ENCODE assay signal across 14 mouse cellular contexts in genomic region chr9:42920190-42920589, GRCm38 (mm10). TPM values are rescaled to one million over a fixed set of nuclear protein-coding genes. Genes with fewer than 3 reads are reported as not detected.
DNase-seq lines count a peak whose midpoint lies in the region; ATAC-seq and TF ChIP-seq lines count a peak whose summit lies in the region.
"Had no signal": no experiment of that assay in that cellular context is flagged by ENCODE, and none has a peak within 500 bp of the region (broad histone marks: within the 10 kb centered on the region; RNA-seq: fewer than 3 reads in every experiment).

No protein-coding gene starts in this region.

- H3K4me1 ChIP-seq in kidney, postnatal 0 days (replicated peaks; ENCODE audit: insufficient read depth, low read length) = no peaks in the 10 kb centered on the region
- H3K4me1 ChIP-seq in lung, postnatal 0 days (ENCODE audit: insufficient read depth, low read depth, low read length) = no peaks in the 10 kb centered on the region
- no peaks in the 10 kb centered on the region for H3K4me1 ChIP-seq in embryonic facial prominence, embryonic 14.5 days (ENCODE audit: control insufficient read depth, insufficient read depth, low read length)
- no peaks in the 10 kb centered on the region for H3K4me1 ChIP-seq in cerebellum, adult 2 months (ENCODE audit: control insufficient read depth, insufficient read depth, low read length)
- no peaks in the 10 kb centered on the region for H3K4me1 ChIP-seq in kidney, adult 2 months (ENCODE audit: control insufficient read depth, insufficient read depth, low read length)
- H3K4me1 ChIP-seq: heart, embryonic 13.5 days; liver, embryonic 12.5 days had no signal

- no peaks in the 10 kb centered on the region for H3K27me3 ChIP-seq in kidney, postnatal 0 days (ENCODE audit: insufficient read depth, low read length)
- H3K27me3 ChIP-seq in lung, postnatal 0 days (replicated peaks; ENCODE audit: insufficient read depth, low read length) = no peaks in the 10 kb centered on the region
- no peaks in the 10 kb centered on the region for H3K27me3 ChIP-seq in embryonic facial prominence, embryonic 14.5 days (replicated peaks; ENCODE audit: control insufficient read depth, insufficient read depth, low read length)
- no peaks in the 10 kb centered on the region for H3K27me3 ChIP-seq in cerebellum, adult 2 months (ENCODE audit: control insufficient read depth, insufficient read depth, low read length)
- no peaks in the 10 kb centered on the region for H3K27me3 ChIP-seq in kidney, adult 2 months (replicated peaks; ENCODE audit: control insufficient read depth, insufficient read depth, low read length)
- H3K27me3 ChIP-seq: liver, embryonic 12.5 days had no signal

- H3K9me3 ChIP-seq in kidney, postnatal 0 days (replicated peaks; ENCODE audit: low read length) = no peaks in the 10 kb centered on the region
- no peaks in the 10 kb centered on the region for H3K9me3 ChIP-seq in lung, postnatal 0 days (ENCODE audit: low read length)
- H3K9me3 ChIP-seq in embryonic facial prominence, embryonic 14.5 days (ENCODE audit: control insufficient read depth, low read length) = no peaks in the 10 kb centered on the region
- H3K9me3 ChIP-seq: heart, embryonic 13.5 days; hindbrain, embryonic 13.5 days; liver, embryonic 12.5 days had no signal

- DNase-seq in kidney, postnatal 0 days (ENCODE audit: low spot score) = peak; percentile 56
- DNase-seq in kidney, postnatal 36 days = no peak
- DNase-seq in lung, postnatal 0 days (ENCODE audit: low spot score) = no peak
- no peak for DNase-seq in lung, postnatal 14 days
- DNase-seq in brain, embryonic 14.5 days (ENCODE audit: low read depth) = peak; percentile 55
- peak; percentile 23 for DNase-seq in embryonic facial prominence, embryonic 14.5 days (ENCODE audit: low spot score)
- no peak for DNase-seq in cerebellum, adult 2 months
- no peak for DNase-seq in kidney, adult 2 months
- DNase-seq: cerebellum, adult 11 months; kidney, adult 9 months had no signal

- no peak overlapping the region for H3K27ac ChIP-seq in kidney, postnatal 0 days
- H3K27ac ChIP-seq in lung, postnatal 0 days (ENCODE audit: low read length) = no peak overlapping the region
- no peak overlapping the region for H3K27ac ChIP-seq in embryonic facial prominence, embryonic 14.5 days (replicated peaks; ENCODE audit: low read depth, low read length)
- no peak overlapping the region for H3K27ac ChIP-seq in cerebellum, adult 2 months (ENCODE audit: insufficient read depth, low read length)
- H3K27ac ChIP-seq in kidney, adult 2 months (ENCODE audit: insufficient read depth, low read depth, low read length) = no peak overlapping the region
- H3K27ac ChIP-seq: heart, embryonic 13.5 days; hindbrain, embryonic 13.5 days; liver, embryonic 12.5 days had no signal

- TF ChIP-seq EP300 in lung, postnatal 0 days (IDR thresholded peaks at IDR 0.05) = no peak

- no peak for ATAC-seq in kidney, postnatal 0 days (replicated peaks; ENCODE audit: low FRiP score, low read depth)
- ATAC-seq in lung, postnatal 0 days = no peak
- no peak for ATAC-seq in embryonic facial prominence, embryonic 14.5 days (ENCODE audit: low read depth)
- ATAC-seq: liver, embryonic 12.5 days had no signal

- WGBS in kidney, postnatal 0 days = 49% methylated on average over 7 of the region's 7 CpGs
- 38% methylated on average over 7 of the region's 7 CpGs for WGBS in lung, postnatal 0 days
- WGBS in embryonic facial prominence, embryonic 14.5 days = 26% methylated on average over 7 of the region's 7 CpGs
- 53% methylated on average over 7 of the region's 7 CpGs for WGBS in cerebellum, adult 2 months
- WGBS in kidney, adult 2 months = 61% methylated on average over 7 of the region's 7 CpGs

- H3K9ac ChIP-seq in kidney, postnatal 0 days (ENCODE audit: low read depth, low read length) = no peak overlapping the region
- no peak overlapping the region for H3K9ac ChIP-seq in lung, postnatal 0 days (replicated peaks; ENCODE audit: low read depth)
- no peak overlapping the region for H3K9ac ChIP-seq in embryonic facial prominence, embryonic 14.5 days (ENCODE audit: low read depth, low read length)
- H3K9ac ChIP-seq: heart, embryonic 13.5 days; hindbrain, embryonic 13.5 days; liver, embryonic 12.5 days had no signal

- no peak for TF ChIP-seq POLR2A in brain, embryonic 14.5 days (IDR thresholded peaks at IDR 0.05; ENCODE audit: borderline replicate concordance, extremely low read depth, insufficient read depth, insufficient read length, poor library complexity, severe bottlenecking)
- no peak for TF ChIP-seq POLR2A in cerebellum, adult 2 months (IDR thresholded peaks at IDR 0.05; ENCODE audit: borderline replicate concordance, insufficient read depth, low read length)
- no peak for TF ChIP-seq POLR2A in kidney, adult 2 months (IDR thresholded peaks at IDR 0.05; ENCODE audit: low read depth, low read length)

- TF ChIP-seq CTCF in kidney, postnatal 0 days (IDR thresholded peaks at IDR 0.05; ENCODE audit: low read depth) = peak; percentile 57
- TF ChIP-seq CTCF in lung, postnatal 0 days (IDR thresholded peaks at IDR 0.05) = peak; percentile 45
- TF ChIP-seq CTCF in brain, embryonic 14.5 days (IDR thresholded peaks at IDR 0.05; ENCODE audit: borderline replicate concordance, extremely low read depth, insufficient read depth, insufficient read length) = peak; percentile 23; the same call in 1 of the 2 replicates
- TF ChIP-seq CTCF in cerebellum, adult 2 months (IDR thresholded peaks at IDR 0.05; ENCODE audit: borderline replicate concordance, insufficient read depth, low read depth, low read length) = no peak
- TF ChIP-seq CTCF in kidney, adult 2 months (conservative IDR thresholded peaks at IDR 0.05; ENCODE audit: insufficient read depth, insufficient read length, low read depth, low read length) = no peak

- no peak overlapping the region for H3K4me3 ChIP-seq in kidney, postnatal 0 days (replicated peaks; ENCODE audit: low read depth, low read length)
- no peak overlapping the region for H3K4me3 ChIP-seq in lung, postnatal 0 days (ENCODE audit: low read depth, low read length)
- H3K4me3 ChIP-seq in embryonic facial prominence, embryonic 14.5 days (ENCODE audit: low read depth, low read length) = no peak overlapping the region
- H3K4me3 ChIP-seq in cerebellum, adult 2 months (replicated peaks; ENCODE audit: insufficient read depth, low read depth, low read length) = no peak overlapping the region
- no peak overlapping the region for H3K4me3 ChIP-seq in kidney, adult 2 months (ENCODE audit: insufficient read depth, low read depth, low read length)
- H3K4me3 ChIP-seq: erythroblast, embryonic 14.5 days; heart, embryonic 13.5 days; hindbrain, embryonic 13.5 days; liver, embryonic 12.5 days had no signal

- no peaks in the 10 kb centered on the region for H3K36me3 ChIP-seq in kidney, postnatal 0 days (ENCODE audit: insufficient read depth, low read length)
- H3K36me3 ChIP-seq in lung, postnatal 0 days (ENCODE audit: insufficient read depth, low read length) = no peaks in the 10 kb centered on the region
- H3K36me3 ChIP-seq in embryonic facial prominence, embryonic 14.5 days (ENCODE audit: control insufficient read depth, insufficient read depth, low read length) = no peaks in the 10 kb centered on the region
- no peaks in the 10 kb centered on the region for H3K36me3 ChIP-seq in kidney, adult 2 months (ENCODE audit: control insufficient read depth, insufficient read depth, low read length)
- H3K36me3 ChIP-seq: heart, embryonic 13.5 days; hindbrain, embryonic 13.5 days; liver, embryonic 12.5 days had no signal

- no peak overlapping the region for H3K4me2 ChIP-seq in kidney, postnatal 0 days (ENCODE audit: low read length)
- no peak overlapping the region for H3K4me2 ChIP-seq in lung, postnatal 0 days (replicated peaks; ENCODE audit: low read depth, low read length)
- H3K4me2 ChIP-seq in embryonic facial prominence, embryonic 14.5 days (ENCODE audit: low read depth, low read length) = no peak overlapping the region
- H3K4me2 ChIP-seq: heart, embryonic 13.5 days; hindbrain, embryonic 13.5 days; liver, embryonic 12.5 days had no signal

RNA-seq across cellular contexts. Expression of gene Grik4, which starts 24.1 kb away (rescaled TPM):
- 2.0 and 2.3 TPM in 2 replicates for polyA plus RNA-seq in kidney, postnatal 0 days (2015; fragmentation: Nextera tagmentation; extraction: Ambion mirVana)
- polyA plus RNA-seq in lung, postnatal 0 days (2015; fragmentation: Nextera tagmentation; extraction: Ambion mirVana) = 0.47 and 0.67 TPM in 2 replicates
- polyA plus RNA-seq in brain, embryonic 14.5 days (2012; rRNA removed) = 4.2 and 9.8 TPM in 2 replicates
- polyA plus RNA-seq in embryonic facial prominence, embryonic 14.5 days (2014; fragmentation: Nextera tagmentation; extraction: Ambion mirVana) = 0.78 and 1.1 TPM in 2 replicates
- 8.4 and 10.5 TPM in 2 replicates for polyA plus RNA-seq in cerebellum, adult 2 months (2012; rRNA removed)
- polyA plus RNA-seq in kidney, adult 2 months (2012; rRNA removed) = 0.05 and 0.11 TPM in 2 replicates
- polyA plus RNA-seq: erythroblast, embryonic 14.5 days had no signal

Comparison
In these comparisons a context has a peak if more than half of its experiments do, and no peak if none do; other contexts are left out.
1. DNase-seq: peak in kidney, postnatal 0 days (single experiment), brain, embryonic 14.5 days (single experiment) and embryonic facial prominence, embryonic 14.5 days (single experiment); none in kidney, postnatal 36 days (0 of 2), lung, postnatal 0 days (single experiment), lung, postnatal 14 days (single experiment), cerebellum, adult 2 months (0 of 2) and kidney, adult 2 months (single experiment).
2. CTCF ChIP-seq: peak in kidney, postnatal 0 days (single experiment), lung, postnatal 0 days (single experiment) and brain, embryonic 14.5 days (single experiment); none in cerebellum, adult 2 months (single experiment) and kidney, adult 2 months (single experiment).